Mouse (Mus musculus) liver, postnatal 0 days (tissue): ENCODE data around the gene Nek6. TPM values are rescaled to one million over a fixed set of nuclear protein-coding genes. Genes with fewer than 3 reads are reported as not detected.
A peak's percentile ranks its signal among the peaks of the same experiment; 100 is the strongest.

Experiments used
- ATAC-seq: fragments of 200-750 bp; cut with Nextera tagmentation; 2 replicates; pipeline ENCODE4 v1.8.0; 2017; ENCODE audit warnings: mild to moderate bottlenecking, moderate library complexity
- DNase-seq: peaks from one replicate; pipeline ENCODE4 v3.0.0-alpha.2; 2016
- H3K27ac ChIP-seq: fragments of 300-500 bp; sonication (generic); 2 replicates; pipeline ENCODE4 v1.5.1; 2014; ENCODE audit warnings: antibody characterized with exemption, moderate library complexity, mild to moderate bottlenecking, low read depth
- H3K27me3 ChIP-seq: fragments of 300-500 bp; sonication (generic); 2 replicates; pipeline ENCODE4 v1.6.1; 2014; ENCODE audit warnings: low read length, control low read depth, mixed read lengths; ENCODE audit not compliant: insufficient read depth
- H3K36me3 ChIP-seq: fragments of 300-500 bp; sonication (generic); replicated peaks from 2 replicates; pipeline ENCODE4 v1.6.1; 2014; ENCODE audit warnings: mild to moderate bottlenecking, control low read depth, low read length, moderate library complexity, mixed read lengths; ENCODE audit not compliant: insufficient read depth
- H3K4me1 ChIP-seq: fragments of 300-500 bp; sonication (generic); 2 replicates; pipeline ENCODE4 v1.6.1; 2014; ENCODE audit warnings: antibody characterized with exemption, mild to moderate bottlenecking, control low read depth; ENCODE audit not compliant: insufficient read depth
- H3K4me2 ChIP-seq: fragments of 300-500 bp; sonication (generic); 2 replicates; pipeline ENCODE4 v1.6.1; 2014; ENCODE audit warnings: low read depth, mild to moderate bottlenecking, low read length, moderate library complexity, mixed read lengths
- H3K4me3 ChIP-seq: fragments of 300-500 bp; sonication (generic); 2 replicates; pipeline ENCODE4 v1.5.1; 2014; ENCODE audit warnings: low read depth, low read length
- H3K9ac ChIP-seq: fragments of 300-500 bp; sonication (generic); replicated peaks from 2 replicates; pipeline ENCODE4 v1.6.1; 2014; ENCODE audit warnings: mild to moderate bottlenecking, moderate library complexity
- H3K9me3 ChIP-seq: fragments of 300-500 bp; sonication (generic); 2 replicates; pipeline ENCODE4 v1.6.1; 2016; ENCODE audit warnings: mild to moderate bottlenecking, control low read depth, low read length, mixed read lengths
- CTCF ChIP-seq: sonication (generic); IDR thresholded peaks from 2 replicates; pipeline ENCODE4 v1.5.1; 2016; ENCODE audit warnings: antibody characterized with exemption, low read depth
- EP300 ChIP-seq: IDR thresholded peaks from 2 replicates; pipeline ENCODE4 v1.6.1; 2016; ENCODE audit warnings: antibody characterized with exemption, low read depth, mild to moderate bottlenecking
- WGBS: fragments of 180-500 bp; shearing (Covaris S2); extraction: QIAGEN DNeasy Blood & Tissue Kit; methylation state at CpG from one replicate; pipeline ENCODE4 v1.1.7; 2014; ENCODE audit not compliant: insufficient replicate concordance; 5-methylcytosine and 5-hydroxymethylcytosine counted together
- polyA plus RNA-seq: library from polyadenylated mRNA; unstranded; fragments of >200 nt; fragmentation: Nextera tagmentation; extraction: Ambion mirVana; gene quantifications from 2 replicates; pipeline ENCODE4 v1.2.1, GENCODE M21; 2015

The Nek6 gene
- polyA plus RNA-seq, 1 experiment from 2014 or later = 39.7 TPM

GRCm38 (mm10) chr2:38554226-38554995, 43.0 kb downstream of the Nek6 start:
- no peak for ATAC-seq

GRCm38 (mm10) chr2:38555659-38556058, 44.2 kb downstream of the Nek6 start:
- Histone ChIP-seq H3K9ac (no peak overlapping the region), H3K4me1 (no peaks in the 10 kb centered on the region; the same call in 1 of the 2 replicates), H3K4me3 (no peak overlapping the region), H3K9me3 (no peaks in the 10 kb centered on the region), H3K4me2 (no peak overlapping the region), H3K36me3 (peaks cover 33% of the 10 kb centered on the region), H3K27ac (no peak overlapping the region), H3K27me3 (no peaks in the 10 kb centered on the region)
- no peak for ATAC-seq
- TF ChIP-seq CTCF = no peak
- no peak for TF ChIP-seq EP300
- no peak for DNase-seq
- WGBS = 84% methylated on average over 4 of the region's 4 CpGs

More at GRCm38 (mm10) chr2:38554226-38554995, 43.0 kb downstream of the Nek6 start:
- no peaks in the 10 kb centered on the region; the same call in 1 of the 2 replicates for H3K4me1 ChIP-seq
- H3K27ac ChIP-seq = no peak overlapping the region
- no peaks in the 10 kb centered on the region for H3K27me3 ChIP-seq
- no peaks in the 10 kb centered on the region for H3K9me3 ChIP-seq
- no peak overlapping the region for H3K4me2 ChIP-seq
- whole genome bisulfite sequencing = 78% methylated on average over 19 of the region's 19 CpGs
- H3K36me3 ChIP-seq = peaks cover 25% of the 10 kb centered on the region
- no peak for DNase-seq
- no peak overlapping the region for H3K9ac ChIP-seq
- TF ChIP-seq CTCF (no peak), EP300 (no peak)
- no peak overlapping the region for H3K4me3 ChIP-seq

- no peak overlapping the region for H3K9ac ChIP-seq
- DNase-seq (no peak), ATAC-seq (no peak)
- peaks cover 28% of the 10 kb centered on the region for H3K36me3 ChIP-seq
- H3K27ac ChIP-seq = no peak overlapping the region
- H3K27me3 ChIP-seq = no peaks in the 10 kb centered on the region
- no peak overlapping the region for H3K4me2 ChIP-seq
- no peak for TF ChIP-seq CTCF
- TF ChIP-seq EP300 = no peak
- no peaks in the 10 kb centered on the region; the same call in 1 of the 2 replicates for H3K4me1 ChIP-seq
- H3K9me3 ChIP-seq = no peaks in the 10 kb centered on the region
- H3K4me3 ChIP-seq = no peak overlapping the region
- WGBS = 76% methylated on average over 3 of the region's 3 CpGs
Observed at GRCm38 (mm10) chr2:38556721-38557120, 45.3 kb downstream of the Nek6 start.

- H3K27me3 ChIP-seq = no peaks in the 10 kb centered on the region
- no peak overlapping the region for H3K4me3 ChIP-seq
- peaks cover 27% of the 10 kb centered on the region for H3K36me3 ChIP-seq
- no peak for ATAC-seq
- DNase-seq = no peak
- no peak for TF ChIP-seq EP300
- TF ChIP-seq CTCF = no peak
- H3K4me1 ChIP-seq = no peaks in the 10 kb centered on the region
- H3K9me3 ChIP-seq = no peaks in the 10 kb centered on the region
- H3K9ac ChIP-seq = no peak overlapping the region
- 85% methylated on average over 17 of the region's 17 CpGs for WGBS
- no peak overlapping the region for H3K27ac ChIP-seq
- H3K4me2 ChIP-seq = no peak overlapping the region
Observed at GRCm38 (mm10) chr2:38560296-38561227, 49.1 kb downstream of the Nek6 start.

- no peak overlapping the region for H3K4me2 ChIP-seq
- H3K27me3 ChIP-seq = no peaks in the 10 kb centered on the region
- 70% methylated on average over 4 of the region's 4 CpGs for WGBS
- no peak overlapping the region for H3K9ac ChIP-seq
- no peak for TF ChIP-seq EP300
- H3K27ac ChIP-seq = no peak overlapping the region
- peak; percentile 38 for DNase-seq
- peak; percentile 44; the same call in 1 of the 2 replicates for ATAC-seq
- H3K4me1 ChIP-seq = no peaks in the 10 kb centered on the region
- no peak overlapping the region for H3K4me3 ChIP-seq
- no peaks in the 10 kb centered on the region for H3K9me3 ChIP-seq
- peaks cover 32% of the 10 kb centered on the region for H3K36me3 ChIP-seq
Observed at GRCm38 (mm10) chr2:38562596-38562995, 51.2 kb downstream of the Nek6 start.

- Histone ChIP-seq H3K9ac (no peak overlapping the region), H3K4me2 (no peak overlapping the region), H3K4me1 (no peaks in the 10 kb centered on the region), H3K27me3 (no peaks in the 10 kb centered on the region), H3K27ac (no peak overlapping the region), H3K36me3 (peaks cover 34% of the 10 kb centered on the region), H3K9me3 (no peaks in the 10 kb centered on the region), H3K4me3 (no peak overlapping the region)
- TF ChIP-seq CTCF (no peak), EP300 (no peak)
- no peak for ATAC-seq
- 89% methylated on average over 23 of the region's 23 CpGs for WGBS
- DNase-seq = no peak
Observed at GRCm38 (mm10) chr2:38571971-38572601, 60.6 kb downstream of the Nek6 start.
